Mouse (Mus musculus) liver, embryonic 16.5 days (tissue): ENCODE measurements around the gene Ccdc13. TPM values are rescaled to one million over a fixed set of nuclear protein-coding genes. Genes with fewer than 3 reads are reported as not detected.

Source experiments
- ATAC-seq: fragments of 200-750 bp; cut with Nextera tagmentation; 2 replicates; pipeline ENCODE4 v1.8.0; 2017; ENCODE audit warnings: low read depth, mild to moderate bottlenecking, moderate number of reproducible peaks, moderate library complexity
- H3K27ac ChIP-seq: fragments of 300-500 bp; sonication (generic); 2 replicates; pipeline ENCODE4 v1.5.1; 2014; ENCODE audit warnings: mild to moderate bottlenecking, low read length
- H3K27me3 ChIP-seq: fragments of 300-500 bp; sonication (generic); 2 replicates; pipeline ENCODE4 v1.6.1; 2014; ENCODE audit warnings: low read depth, low read length, mixed read lengths; ENCODE audit not compliant: control insufficient read depth, insufficient read depth
- H3K36me3 ChIP-seq: fragments of 300-500 bp; sonication (generic); 2 replicates; pipeline ENCODE4 v1.6.1; 2014; ENCODE audit warnings: mild to moderate bottlenecking; ENCODE audit not compliant: control insufficient read depth, insufficient read depth
- H3K4me1 ChIP-seq: fragments of 300-500 bp; sonication (generic); 2 replicates; pipeline ENCODE4 v1.6.1; 2014; ENCODE audit warnings: low read depth, low read length, mixed read lengths; ENCODE audit not compliant: control insufficient read depth
- H3K4me2 ChIP-seq: fragments of 300-500 bp; sonication (generic); 2 replicates; pipeline ENCODE4 v1.6.1; 2014; ENCODE audit warnings: low read depth, low read length, mixed read lengths
- H3K4me3 ChIP-seq: fragments of 300-500 bp; sonication (generic); 2 replicates; pipeline ENCODE4 v1.5.1; 2014; ENCODE audit warnings: low read depth, mild to moderate bottlenecking, low read length
- H3K9ac ChIP-seq: fragments of 300-500 bp; sonication (generic); 2 replicates; pipeline ENCODE4 v1.6.1; 2014; ENCODE audit warnings: low read depth, low read length
- H3K9me3 ChIP-seq: fragments of 300-500 bp; sonication (generic); replicated peaks from 2 replicates; pipeline ENCODE4 v1.6.1; 2016; ENCODE audit warnings: low read length; ENCODE audit not compliant: control insufficient read depth
- WGBS: fragments of 180-500 bp; shearing (Covaris S2); extraction: QIAGEN DNeasy Blood & Tissue Kit; methylation state at CpG from one replicate; pipeline ENCODE4 v1.1.7; 2014; ENCODE audit not compliant: insufficient replicate concordance; 5-methylcytosine and 5-hydroxymethylcytosine counted together
- polyA plus RNA-seq: library from polyadenylated mRNA; unstranded; fragments of >200 nt; fragmentation: Nextera tagmentation; extraction: Ambion mirVana; gene quantifications from 2 replicates; pipeline ENCODE4 v1.2.1, GENCODE M21; 2015

Gene Ccdc13
- polyA plus RNA-seq, 1 experiment from 2014 or later: not detected

DNA sequence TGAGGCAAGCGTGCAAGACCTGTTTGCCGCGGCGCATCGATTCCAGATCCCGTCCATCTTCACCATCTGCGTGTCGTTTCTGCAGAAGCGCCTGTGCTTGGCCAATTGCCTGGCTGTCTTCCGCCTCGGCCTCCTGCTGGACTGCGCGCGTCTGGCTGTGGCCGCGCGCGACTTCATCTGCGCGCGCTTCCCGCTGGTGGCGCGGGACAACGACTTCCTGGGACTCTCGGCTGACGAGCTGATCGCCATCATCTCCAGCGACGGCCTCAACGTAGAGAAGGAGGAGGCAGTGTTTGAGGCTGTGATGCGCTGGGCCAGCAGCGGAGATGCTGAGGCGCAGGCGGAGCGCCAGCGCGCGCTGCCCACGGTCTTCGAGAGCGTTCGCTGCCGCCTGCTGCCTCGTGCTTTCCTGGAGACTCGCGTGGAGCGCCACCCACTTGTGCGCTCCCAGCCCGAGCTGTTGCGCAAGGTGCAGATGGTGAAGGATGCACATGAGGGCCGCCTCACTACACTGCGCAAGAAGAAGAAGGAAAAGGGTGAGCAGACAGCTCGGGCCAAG is 61.1 kb downstream of the Ccdc13 start:
- Histone ChIP-seq H3K4me1 (no peaks in the 10 kb centered on the region), H3K9ac (no peak overlapping the region), H3K36me3 (no peaks in the 10 kb centered on the region), H3K4me3 (no peak overlapping the region), H3K27ac (no peak overlapping the region), H3K9me3 (no peaks in the 10 kb centered on the region), H3K4me2 (no peak overlapping the region), H3K27me3 (peaks cover 27% of the 10 kb centered on the region)
- no peak for ATAC-seq
- WGBS: 11% methylated on average over 54 of the region's 54 CpGs

DNA sequence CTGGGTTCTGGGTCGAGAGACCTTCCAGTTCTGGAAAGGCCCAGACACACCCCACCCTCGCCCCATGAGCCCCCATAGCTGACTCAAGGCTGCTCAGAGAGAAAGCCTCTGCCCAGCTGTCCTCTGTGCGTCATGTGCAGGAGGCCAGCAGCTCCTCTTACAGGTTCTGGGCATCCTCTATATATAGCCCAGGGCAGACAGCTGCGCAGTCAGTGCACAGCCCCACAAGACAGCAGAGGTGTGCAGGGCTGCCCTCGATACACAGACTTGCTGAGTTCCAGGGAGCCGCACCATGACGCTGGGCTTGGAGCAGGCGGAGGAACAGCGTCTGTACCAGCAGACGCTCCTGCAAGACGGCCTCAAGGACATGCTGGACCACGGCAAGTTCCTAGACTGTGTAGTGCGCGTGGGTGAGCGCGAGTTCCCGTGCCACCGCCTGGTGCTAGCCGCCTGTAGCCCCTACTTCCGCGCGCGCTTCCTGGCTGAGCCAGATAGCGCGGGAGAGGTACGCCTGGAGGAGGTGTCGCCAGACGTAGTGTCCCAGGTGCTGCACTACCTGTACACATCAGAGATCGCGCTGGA is 61.7 kb downstream of the Ccdc13 start, which contains the start of gene Klhl40:
Gene Klhl40, plus strand, starts transcription at position 124 of the 582 bp plus-strand sequence.
- no peaks in the 10 kb centered on the region for H3K36me3 ChIP-seq
- ATAC-seq: no peak

DNA sequence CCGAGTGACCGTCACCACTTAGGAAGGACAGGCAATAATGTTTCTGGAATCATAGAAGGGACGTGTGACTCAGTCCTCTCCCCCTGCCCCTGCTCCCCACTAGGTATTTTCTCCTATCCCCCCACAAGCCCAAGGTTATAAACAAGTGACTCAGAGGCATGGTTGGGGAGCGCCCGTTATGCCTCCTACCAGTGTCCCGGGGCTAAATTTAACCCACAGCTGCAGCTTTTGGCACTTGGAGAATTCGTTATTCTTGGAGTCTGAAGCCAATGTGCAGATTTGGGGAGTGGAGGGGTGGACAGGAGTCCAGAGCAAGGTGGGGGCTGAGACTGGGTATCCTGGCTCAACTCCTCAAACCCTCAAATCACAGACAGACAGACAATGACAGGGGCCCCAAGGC is 62.8 kb downstream of the Ccdc13 start:
- WGBS: 61% methylated on average over 7 of the region's 7 CpGs

More for the DNA sequence above, 61.7 kb downstream of the Ccdc13 start, which contains the start of gene Klhl40:
- Histone ChIP-seq H3K27me3 (peaks cover 27% of the 10 kb centered on the region), H3K4me2 (no peak within 1 kb of the TSS), H3K4me1 (no peaks in the 10 kb centered on the region), H3K27ac (no peak within 1 kb of the TSS), H3K9me3 (no peaks in the 10 kb centered on the region), H3K9ac (no peak within 1 kb of the TSS), H3K4me3 (no peak within 1 kb of the TSS)
- WGBS: 14% methylated on average over 30 of the region's 30 CpGs

DNA sequence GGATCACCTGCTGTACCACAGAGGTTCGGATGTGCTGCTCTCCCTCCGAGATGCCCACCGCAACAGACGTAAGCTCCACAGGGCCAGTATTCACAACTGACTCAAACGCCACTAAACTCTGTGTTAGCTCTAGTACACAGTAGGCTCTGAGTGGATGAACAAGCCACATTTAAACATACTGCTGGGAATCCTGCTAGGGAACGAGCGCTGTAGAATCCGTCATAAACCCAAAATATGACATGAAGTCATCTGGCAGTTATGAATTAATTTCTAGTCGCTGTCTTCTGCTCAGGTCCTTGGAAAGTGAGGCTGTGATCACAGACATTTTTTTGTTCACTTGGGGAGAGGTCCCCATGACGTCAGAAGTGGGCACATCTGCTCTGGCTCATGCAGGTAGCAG is 63.3 kb downstream of the Ccdc13 start:
- no peak for ATAC-seq
- Histone ChIP-seq H3K36me3 (no peaks in the 10 kb centered on the region), H3K9me3 (no peaks in the 10 kb centered on the region), H3K4me2 (no peak overlapping the region), H3K27ac (no peak overlapping the region), H3K4me3 (no peak overlapping the region), H3K27me3 (peaks cover 27% of the 10 kb centered on the region), H3K9ac (no peak overlapping the region), H3K4me1 (no peaks in the 10 kb centered on the region)
- WGBS: 66% methylated on average over 10 of the region's 10 CpGs

More for the DNA sequence above, 62.8 kb downstream of the Ccdc13 start:
- Histone ChIP-seq H3K9me3 (no peaks in the 10 kb centered on the region), H3K9ac (no peak overlapping the region), H3K4me2 (no peak overlapping the region), H3K36me3 (no peaks in the 10 kb centered on the region), H3K4me3 (no peak overlapping the region), H3K27ac (no peak overlapping the region), H3K4me1 (no peaks in the 10 kb centered on the region), H3K27me3 (peaks cover 27% of the 10 kb centered on the region)
- no peak for ATAC-seq

- peaks cover 8% of the 10 kb centered on the region for H3K27me3 ChIP-seq
- no peak overlapping the region for H3K4me3 ChIP-seq
- 41% methylated on average over 5 of the region's 5 CpGs for WGBS
- no peaks in the 10 kb centered on the region for H3K36me3 ChIP-seq
- no peaks in the 10 kb centered on the region for H3K4me1 ChIP-seq
- H3K9me3 ChIP-seq: no peaks in the 10 kb centered on the region
- no peak overlapping the region for H3K4me2 ChIP-seq
- H3K27ac ChIP-seq: no peak overlapping the region
- no peak overlapping the region for H3K9ac ChIP-seq
- no peak for ATAC-seq
Observed at GRCm38 (mm10) chr9:121772412-121772811, 66.8 kb downstream of the Ccdc13 start.

DNA sequence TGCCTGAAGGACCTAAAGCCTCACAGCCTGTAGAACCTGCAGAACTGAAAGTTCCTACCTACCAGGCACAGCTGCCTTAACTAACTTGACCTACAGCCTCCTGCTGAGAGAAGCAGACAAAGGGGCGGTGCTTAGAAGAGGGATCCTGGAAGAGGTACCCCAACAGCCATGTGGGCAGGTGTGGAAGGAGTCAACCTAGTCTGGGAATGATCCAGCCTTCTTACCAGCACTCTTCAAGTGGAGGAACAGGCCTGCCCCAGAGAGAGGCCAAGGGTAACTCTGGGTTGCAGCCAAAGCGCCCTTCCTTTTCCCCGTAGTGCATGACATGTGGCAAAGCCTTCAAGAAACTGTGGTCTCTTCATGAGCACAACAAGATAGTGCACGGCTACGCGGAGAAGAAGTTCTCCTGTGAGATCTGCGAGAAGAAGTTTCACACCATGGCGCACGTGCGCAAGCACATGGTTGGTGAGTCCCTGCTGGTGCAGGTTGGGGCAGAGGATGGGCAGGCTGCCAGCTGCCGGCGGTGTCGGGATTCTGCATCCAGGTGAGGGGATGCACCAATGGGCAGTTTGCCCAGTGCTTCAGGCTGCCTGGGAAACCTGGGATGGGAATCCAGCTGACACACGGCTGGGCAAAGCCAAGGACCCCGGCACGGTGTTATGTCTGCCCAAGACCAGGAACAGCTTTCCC is 74.0 kb downstream of the Ccdc13 start:
- 76% methylated on average over 16 of the region's 16 CpGs for WGBS
- H3K9me3 ChIP-seq: no peaks in the 10 kb centered on the region
- H3K36me3 ChIP-seq: no peaks in the 10 kb centered on the region
- H3K27ac ChIP-seq: no peak overlapping the region
- H3K4me3 ChIP-seq: no peak overlapping the region
- no peak overlapping the region for H3K9ac ChIP-seq
- H3K27me3 ChIP-seq: peaks cover 12% of the 10 kb centered on the region
- ATAC-seq: no peak
- H3K4me1 ChIP-seq: no peaks in the 10 kb centered on the region
- H3K4me2 ChIP-seq: no peak overlapping the region

DNA sequence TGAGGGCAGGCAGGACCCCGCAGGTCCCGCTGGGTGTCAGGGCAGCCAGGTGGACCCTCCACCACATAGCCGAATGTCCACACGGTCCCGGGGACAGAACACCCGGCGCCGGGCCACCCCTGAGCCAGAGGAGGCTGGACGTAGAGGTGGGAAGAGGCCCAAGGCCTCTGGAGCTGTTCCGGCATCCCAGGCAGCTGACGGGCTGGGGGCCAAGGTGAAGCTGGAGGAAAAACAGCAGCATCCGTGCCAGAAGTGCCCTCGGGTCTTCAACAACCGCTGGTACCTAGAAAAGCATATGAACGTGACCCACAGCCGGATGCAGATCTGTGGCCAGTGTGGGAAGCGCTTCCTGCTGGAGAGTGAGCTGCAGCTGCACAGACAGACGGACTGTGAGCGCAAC is 75.5 kb downstream of the Ccdc13 start:
- no peak overlapping the region for H3K27ac ChIP-seq
- no peak overlapping the region for H3K9ac ChIP-seq
- ATAC-seq: no peak
- H3K36me3 ChIP-seq: no peaks in the 10 kb centered on the region
- H3K9me3 ChIP-seq: no peaks in the 10 kb centered on the region
- peaks cover 28% of the 10 kb centered on the region for H3K27me3 ChIP-seq
- H3K4me1 ChIP-seq: peaks cover 2% of the 10 kb centered on the region
- WGBS: 81% methylated on average over 19 of the region's 19 CpGs
- H3K4me2 ChIP-seq: no peak overlapping the region
- H3K4me3 ChIP-seq: no peak overlapping the region

GRCm38 (mm10) chr9:121762761-121763160 is 76.5 kb downstream of the Ccdc13 start:
- H3K4me1 ChIP-seq: peaks cover 7% of the 10 kb centered on the region
- no peaks in the 10 kb centered on the region for H3K36me3 ChIP-seq
- no peak for ATAC-seq
- H3K27me3 ChIP-seq: peaks cover 35% of the 10 kb centered on the region
- no peaks in the 10 kb centered on the region for H3K9me3 ChIP-seq
- no peak overlapping the region for H3K27ac ChIP-seq
- 83% methylated on average over 25 of the region's 25 CpGs for WGBS
- H3K4me2 ChIP-seq: no peak overlapping the region
- H3K4me3 ChIP-seq: no peak overlapping the region
- no peak overlapping the region for H3K9ac ChIP-seq

- no peak overlapping the region for H3K4me2 ChIP-seq
- ATAC-seq: no peak
- no peaks in the 10 kb centered on the region for H3K36me3 ChIP-seq
- peaks cover 35% of the 10 kb centered on the region for H3K27me3 ChIP-seq
- 81% methylated on average over 10 of the region's 10 CpGs for WGBS
- H3K27ac ChIP-seq: no peak overlapping the region
- H3K4me1 ChIP-seq: peaks cover 7% of the 10 kb centered on the region
- no peaks in the 10 kb centered on the region for H3K9me3 ChIP-seq
- no peak overlapping the region for H3K4me3 ChIP-seq
- H3K9ac ChIP-seq: no peak overlapping the region
Observed at GRCm38 (mm10) chr9:121762248-121762647, 77.0 kb downstream of the Ccdc13 start.
